Mouse (Mus musculus) spleen, adult 12 weeks (tissue): ENCODE measurements around the gene Aarsd1.
"Not testable (repeated sequence)": the region's sequence is repeated elsewhere in the genome, so short reads cannot be mapped to it uniquely, and the experiment has no call there.

Experiments used
- DNase-seq: peaks from one replicate; pipeline ENCODE4 v3.0.0; 2022; ENCODE audit warnings: low spot score

The Aarsd1 gene

DNA sequence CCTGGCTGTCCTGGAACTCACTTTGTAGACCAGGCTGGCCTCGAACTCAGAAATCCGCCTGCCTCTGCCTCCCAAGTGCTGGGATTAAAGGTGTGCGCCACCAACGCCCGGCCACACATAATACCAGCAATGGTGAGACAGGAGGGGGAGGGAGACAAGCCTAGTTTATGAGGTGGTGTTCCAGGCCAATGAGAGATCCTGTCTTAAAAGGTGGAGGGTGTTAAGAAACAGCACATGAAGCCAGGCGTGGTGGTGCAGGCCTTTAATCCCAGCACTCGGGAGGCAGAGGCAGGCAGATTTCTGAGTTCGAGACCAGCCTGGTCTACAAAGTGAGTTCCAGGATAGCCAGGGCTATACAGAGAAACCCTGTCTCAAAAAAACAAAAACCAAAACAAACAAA, 39.2 kb downstream of the Aarsd1 start:
- not testable (repeated sequence) for DNase-seq

DNA sequence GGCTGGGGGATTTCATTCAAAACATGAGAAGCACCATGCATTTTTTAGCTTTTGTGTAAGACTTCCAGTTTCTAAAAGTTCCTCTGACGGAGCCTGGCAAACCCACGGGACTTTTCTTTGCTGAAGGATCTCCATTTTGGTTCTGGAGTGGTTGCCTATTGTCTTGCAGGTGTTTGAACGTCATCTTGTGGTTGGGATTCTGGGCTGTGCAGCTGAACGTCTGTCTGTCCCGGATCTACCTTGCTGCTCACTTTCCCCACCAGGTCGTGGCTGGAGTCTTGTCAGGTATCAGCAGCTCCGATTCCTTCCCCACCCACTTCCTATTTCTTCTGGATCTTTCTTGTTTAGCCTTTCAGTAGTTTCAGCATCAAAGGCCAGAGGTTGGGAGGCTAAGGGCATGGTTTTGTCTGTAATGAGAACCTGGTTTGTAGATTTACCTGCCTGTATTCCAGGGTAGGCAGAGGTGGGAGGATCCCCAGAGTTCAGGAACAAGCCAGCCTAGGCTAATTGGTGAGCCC, 42.9 kb downstream of the Aarsd1 start:
- no peak for DNase-seq

DNA sequence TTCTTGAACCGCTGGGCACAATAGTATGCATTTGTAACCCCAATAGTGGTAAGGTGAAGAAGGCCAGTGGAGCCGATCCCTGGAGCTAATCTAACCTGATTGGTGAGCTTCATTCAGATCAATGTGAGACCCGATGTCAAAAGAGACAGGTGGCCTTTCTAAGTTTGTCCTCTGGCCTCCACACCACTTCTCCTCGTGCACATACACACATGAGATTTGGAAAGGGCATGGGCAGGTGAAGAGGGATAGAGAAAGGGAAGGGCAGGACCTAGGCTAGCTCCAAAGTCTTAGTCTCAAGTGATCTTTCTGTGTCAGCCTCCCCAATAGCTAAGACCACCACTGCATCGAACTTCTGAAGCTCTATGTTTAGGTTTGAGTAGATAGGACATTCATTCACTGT, 47.3 kb downstream of the Aarsd1 start:
- DNase-seq, result no peak

DNA sequence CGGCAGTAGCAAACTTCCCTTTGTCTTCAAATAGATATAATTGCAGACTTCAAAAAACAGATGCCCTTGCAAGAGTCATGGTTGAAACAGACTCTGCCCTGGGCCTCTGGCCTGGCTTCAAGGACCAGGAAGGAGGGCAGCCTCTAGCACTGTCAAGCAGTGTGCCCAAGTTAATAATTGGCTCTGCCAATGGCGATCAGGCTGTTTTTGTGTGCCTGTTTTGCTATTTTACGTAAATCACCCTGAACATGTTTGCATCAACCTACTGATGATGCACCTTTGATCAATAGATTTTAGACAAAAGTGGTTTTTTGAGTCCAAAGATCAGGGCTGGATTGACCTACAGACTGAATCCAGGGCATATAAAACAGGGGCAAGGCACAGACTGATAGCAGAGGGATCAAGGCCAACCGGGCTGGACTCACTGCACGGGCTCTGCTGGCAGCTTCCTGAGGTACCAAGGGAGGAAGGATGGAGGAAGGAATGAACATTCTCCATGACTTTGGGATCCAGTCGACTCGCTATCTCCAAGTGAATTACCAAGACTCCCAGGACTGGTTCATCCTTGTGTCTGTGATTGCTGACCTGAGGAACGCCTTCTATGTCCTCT, 50.0 kb downstream of the Aarsd1 start, which contains the start of gene G6pc:
G6pc (plus strand) TSS at position 236 of the 610 bp plus-strand sequence.
- no peak for DNase-seq

DNA sequence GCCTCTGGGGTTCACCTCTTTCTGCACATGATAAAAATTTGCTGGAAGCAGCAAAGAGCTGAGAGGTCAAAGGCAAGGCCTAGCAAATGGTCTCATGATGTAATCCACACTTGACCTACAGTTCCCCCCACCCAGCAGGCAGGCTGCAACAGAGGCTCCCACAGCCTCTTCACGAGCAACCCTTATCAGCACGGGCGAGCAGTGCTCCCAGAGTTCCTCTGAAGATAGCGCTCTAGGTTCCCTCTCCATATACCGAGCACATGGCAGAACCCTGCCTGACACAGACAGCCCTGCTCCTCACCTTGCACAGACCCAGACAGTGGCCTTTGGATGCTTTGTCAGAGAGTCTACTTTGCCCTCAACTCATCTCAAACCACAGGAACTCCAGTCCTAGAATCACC, 52.9 kb downstream of the Aarsd1 start:
- DNase-seq, result no peak

DNA sequence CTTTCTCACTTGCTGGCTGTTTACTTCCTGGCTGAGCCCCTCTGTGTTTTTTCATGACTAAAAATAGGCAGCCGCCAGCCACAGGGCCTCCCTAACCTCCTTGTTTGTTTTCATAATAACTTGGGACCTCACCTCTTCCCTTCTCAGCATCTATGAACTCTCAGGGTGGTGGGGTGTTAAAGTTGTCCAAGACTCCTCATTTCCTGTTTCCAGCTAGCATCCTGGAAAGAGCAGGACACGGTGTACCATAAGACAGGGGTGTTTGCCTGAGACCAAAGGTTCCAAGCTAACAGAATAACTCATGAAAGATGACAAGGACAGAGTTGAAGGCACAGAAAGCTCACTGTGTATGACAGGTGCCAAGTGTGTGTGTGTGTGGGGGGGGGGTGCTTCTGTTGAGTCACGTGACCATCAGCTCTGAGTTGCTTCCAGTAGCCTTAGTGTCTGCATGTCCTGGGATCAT, 56.7 kb downstream of the Aarsd1 start:
- DNase-seq, result no peak

DNA sequence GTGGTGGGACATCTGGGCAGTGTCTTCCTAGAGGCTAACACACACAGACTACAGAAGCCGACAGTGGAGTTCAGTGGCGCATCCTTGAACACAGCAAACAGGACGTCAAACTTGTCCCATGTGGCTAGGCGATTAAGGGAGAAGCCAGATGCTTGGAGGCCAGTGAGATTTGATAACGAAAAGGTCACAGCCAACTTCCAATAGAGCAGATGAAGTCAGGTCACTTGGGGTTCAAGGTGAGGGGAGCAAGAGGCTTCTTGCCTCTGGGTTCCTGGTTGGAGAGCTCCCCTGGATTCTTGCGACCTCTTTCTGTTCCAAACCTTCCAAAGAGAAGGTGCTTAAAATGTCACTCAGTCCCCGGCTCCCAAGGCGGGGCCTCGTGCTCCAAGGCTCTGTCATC, 57.6 kb downstream of the Aarsd1 start:
- no peak for DNase-seq

DNA sequence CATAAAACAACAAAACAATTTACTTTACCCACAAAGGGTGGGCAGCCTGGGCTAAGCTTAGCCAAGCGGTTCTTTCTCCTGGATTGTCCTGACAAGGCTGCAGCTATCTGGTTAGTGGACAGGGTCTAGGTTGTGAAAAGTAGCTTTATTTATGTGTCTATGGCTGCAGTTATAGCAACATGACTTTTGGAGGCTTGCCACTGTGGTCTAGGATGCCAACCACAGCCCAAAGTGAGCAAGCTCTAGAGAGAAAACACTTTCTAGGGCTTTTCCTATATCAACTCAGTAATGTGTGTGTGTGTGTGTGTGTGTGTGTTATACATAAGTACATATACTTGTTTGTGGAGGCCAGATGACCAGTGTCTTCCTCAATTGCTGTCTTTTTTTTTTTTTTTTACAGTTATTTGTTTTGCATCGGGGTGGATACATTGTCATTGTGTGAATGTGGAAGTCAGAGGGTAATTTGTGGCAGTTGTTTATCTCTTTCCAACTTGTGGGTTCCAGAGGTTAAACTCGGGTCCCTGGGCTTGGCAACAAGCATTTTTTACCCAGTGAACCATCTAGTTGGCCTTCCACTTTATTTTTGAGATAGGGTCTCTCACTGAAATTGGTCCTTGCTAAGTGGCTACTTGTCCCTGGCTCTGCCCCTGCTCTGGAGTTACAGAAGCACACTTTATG, 59.8 kb downstream of the Aarsd1 start:
- DNase-seq, result no peak
